ENCODE assay signal across 17 mouse cellular contexts in genomic region chr12:8242181-8242580, GRCm38 (mm10). TPM values are rescaled to one million over a fixed set of nuclear protein-coding genes. Genes with fewer than 3 reads are reported as not detected.
"Had no signal": no experiment of that assay in that cellular context is flagged by ENCODE, and none has a peak within 500 bp of the region (broad histone marks: within the 10 kb centered on the region; RNA-seq: fewer than 3 reads in every experiment).

No protein-coding gene starts in this region.

- H3K9me3 ChIP-seq: kidney, embryonic 15.5 days; limb, embryonic 13.5 days; liver, embryonic 15.5 days; midbrain, embryonic 13.5 days; neural tube, embryonic 15.5 days had no signal

- H3K9ac ChIP-seq: kidney, embryonic 15.5 days; limb, embryonic 13.5 days; liver, embryonic 15.5 days; midbrain, embryonic 13.5 days; neural tube, embryonic 15.5 days had no signal

- H3K4me2 ChIP-seq: kidney, embryonic 15.5 days; limb, embryonic 13.5 days; liver, embryonic 11.5 days; liver, embryonic 15.5 days; midbrain, embryonic 13.5 days; neural tube, embryonic 15.5 days had no signal

- DNase-seq: kidney, adult 2 months; kidney, postnatal 14 days; left cerebral cortex, postnatal 4 days; right cerebral cortex, adult 18-20 months; right cerebral cortex, postnatal 25 days; thymus, postnatal 36 days had no signal

- H3K27ac ChIP-seq: kidney, embryonic 15.5 days; limb, embryonic 13.5 days; liver, embryonic 15.5 days; midbrain, embryonic 13.5 days; neural tube, embryonic 15.5 days had no signal

- H3K4me1 ChIP-seq: liver, embryonic 15.5 days; midbrain, embryonic 13.5 days; neural tube, embryonic 15.5 days had no signal

- H3K4me3 ChIP-seq: kidney, embryonic 15.5 days; limb, embryonic 13.5 days; liver, embryonic 15.5 days; midbrain, embryonic 13.5 days; myocyte; neural tube, embryonic 15.5 days had no signal

- ATAC-seq: intestine, embryonic 16.5 days; midbrain, embryonic 13.5 days had no signal

- H3K27me3 ChIP-seq: kidney, embryonic 15.5 days; limb, embryonic 13.5 days; liver, embryonic 15.5 days; midbrain, embryonic 13.5 days; neural tube, embryonic 15.5 days had no signal

RNA-seq across cellular contexts. Expression of gene Gdf7, which starts 59.6 kb away (rescaled TPM):
- total RNA-seq: left cerebral cortex, postnatal 4 days; megakaryocyte progenitor cell, adult 5-6 weeks had no signal
- polyA plus RNA-seq: intestine, embryonic 16.5 days; liver, embryonic 11.5 days; liver, embryonic 15.5 days; small intestine, adult 2 months; thymus, postnatal 0 days had no signal
